Mouse (Mus musculus) heart, embryonic 11.5 days (tissue): ENCODE measurements around the gene Acaca. TPM values are rescaled to one million over a fixed set of nuclear protein-coding genes. Genes with fewer than 3 reads are reported as not detected.

Source experiments
- ATAC-seq: fragments of 200-750 bp; cut with Nextera tagmentation; replicated peaks from 2 replicates; pipeline ENCODE4 v1.8.0; 2017; ENCODE audit warnings: moderate library complexity; ENCODE audit not compliant: insufficient number of reproducible peaks, low FRiP score, low TSS enrichment
- H3K27ac ChIP-seq: fragments of 300-500 bp; sonication (generic); 2 replicates; pipeline ENCODE4 v1.5.1; 2014; ENCODE audit warnings: mild to moderate bottlenecking, low read depth, low read length
- H3K27me3 ChIP-seq: fragments of 300-500 bp; sonication (generic); 2 replicates; pipeline ENCODE4 v1.6.1; 2014; ENCODE audit warnings: mild to moderate bottlenecking, low read length, mixed read lengths; ENCODE audit not compliant: control insufficient read depth, insufficient read depth
- H3K36me3 ChIP-seq: fragments of 300-500 bp; sonication (generic); 2 replicates; pipeline ENCODE4 v1.6.1; 2014; ENCODE audit warnings: mild to moderate bottlenecking, low read length, moderate library complexity, mixed read lengths; ENCODE audit not compliant: control insufficient read depth, insufficient read depth
- H3K4me1 ChIP-seq: fragments of 300-500 bp; sonication (generic); 2 replicates; pipeline ENCODE4 v1.6.1; 2014; ENCODE audit warnings: low read length; ENCODE audit not compliant: control insufficient read depth, insufficient read depth
- H3K4me2 ChIP-seq: fragments of 300-500 bp; sonication (generic); 2 replicates; pipeline ENCODE4 v1.6.1; 2014; ENCODE audit warnings: mild to moderate bottlenecking, moderate library complexity
- H3K4me3 ChIP-seq: fragments of 300-500 bp; sonication (generic); 2 replicates; pipeline ENCODE4 v1.5.1; 2014; ENCODE audit warnings: low read depth, low read length
- H3K9ac ChIP-seq: fragments of 300-500 bp; sonication (generic); 2 replicates; pipeline ENCODE4 v1.6.1; 2014; ENCODE audit warnings: mild to moderate bottlenecking, low read depth, low read length, moderate library complexity
- H3K9me3 ChIP-seq: fragments of 300-500 bp; sonication (generic); replicated peaks from 2 replicates; pipeline ENCODE4 v1.6.1; 2016; ENCODE audit warnings: low read length; ENCODE audit not compliant: control insufficient read depth
- WGBS: fragments of 180-500 bp; shearing (Covaris S2); extraction: QIAGEN DNeasy Blood & Tissue Kit; methylation state at CpG from one replicate; pipeline ENCODE4 v1.1.7; 2014; ENCODE audit not compliant: insufficient replicate concordance; 5-methylcytosine and 5-hydroxymethylcytosine counted together
- polyA plus RNA-seq: library from polyadenylated mRNA; unstranded; fragments of >200 nt; fragmentation: Nextera tagmentation; extraction: Ambion mirVana; gene quantifications from 2 replicates; pipeline ENCODE4 v1.2.1, GENCODE M21; 2014

Gene Acaca
- 11.9 and 12.1 TPM in 2 replicates for polyA plus RNA-seq

DNA sequence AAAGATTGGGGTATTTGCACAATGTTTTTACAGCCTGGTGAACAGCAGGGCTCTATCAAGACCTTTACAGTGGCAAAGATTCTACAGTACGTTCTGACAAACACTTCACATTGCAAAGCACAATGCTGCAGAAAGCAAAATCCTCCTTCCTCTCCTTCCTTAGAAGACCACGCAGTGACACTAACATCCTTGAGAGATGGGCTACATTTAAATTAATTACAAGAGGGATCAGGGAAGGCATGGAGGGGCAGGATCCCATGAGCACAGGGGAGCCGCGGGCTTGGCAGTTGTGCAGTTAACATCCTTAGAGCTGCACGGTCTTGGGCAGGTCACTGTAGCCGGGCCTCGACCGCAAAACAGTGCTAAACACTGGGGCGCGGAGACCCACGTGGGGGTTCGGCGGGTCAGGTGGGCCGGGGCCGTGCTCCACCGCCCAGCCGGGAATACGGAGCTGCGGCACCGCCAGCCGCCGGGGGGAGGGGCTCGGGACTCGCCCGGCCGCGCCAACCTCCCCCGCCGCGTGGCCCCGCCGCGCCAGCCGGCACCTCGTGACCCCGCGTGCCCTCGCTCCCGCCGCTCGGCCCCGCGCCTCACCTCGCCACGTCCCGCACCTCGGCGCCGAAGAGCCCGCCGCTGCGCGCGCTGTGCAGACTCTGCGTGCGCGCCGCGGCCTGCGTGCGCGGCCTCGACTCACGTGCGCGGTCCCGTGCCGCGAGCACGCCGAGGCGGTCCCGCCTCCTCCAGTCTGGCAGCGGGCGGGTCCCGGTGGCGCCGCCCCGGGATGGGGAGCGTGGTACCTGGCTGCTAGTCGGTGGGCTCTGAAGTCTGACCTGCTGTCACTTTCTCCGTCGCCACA, at the start of gene Acaca, which contains the start of gene Tada2a:
TSS of gene Acaca (plus strand) at position 730 of the 856 bp plus-strand sequence.
TSS of gene Tada2a (minus strand) at position 658 of the 856 bp plus-strand sequence.
- peak; percentile 84 for ATAC-seq
- Histone ChIP-seq H3K27ac (peak within 1 kb of the TSS; percentile 59; the same call in 1 of the 2 replicates), H3K4me2 (peak within 1 kb of the TSS; percentile 86), H3K4me1 (peaks cover 6% of the 10 kb centered on the region; the same call in 1 of the 2 replicates), H3K36me3 (peaks cover 2% of the 10 kb centered on the region; the same call in 1 of the 2 replicates), H3K9ac (peak within 1 kb of the TSS; percentile 92), H3K4me3 (peak within 1 kb of the TSS; percentile 80), H3K27me3 (no peaks in the 10 kb centered on the region), H3K9me3 (no peaks in the 10 kb centered on the region)
- WGBS: under 1% methylated on average over 61 of the region's 83 CpGs

DNA sequence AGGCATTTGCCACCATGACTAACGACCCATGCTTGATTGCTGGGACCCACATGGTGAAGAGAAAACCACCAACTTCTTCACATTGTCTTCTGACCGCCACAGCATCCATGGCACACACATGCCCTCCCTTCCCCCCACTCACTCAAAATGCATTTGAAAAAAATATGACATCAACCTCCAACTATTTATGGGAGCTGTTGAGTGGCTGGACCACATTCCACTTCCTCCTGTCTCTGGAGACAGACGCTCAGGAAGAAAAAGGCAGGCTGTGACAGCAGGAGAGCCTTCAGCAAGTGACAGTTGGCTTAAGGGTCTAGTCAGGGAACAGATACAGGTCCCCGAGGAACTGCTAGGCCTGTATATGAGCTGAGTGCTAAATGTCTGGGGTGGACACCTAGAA, 49.6 kb upstream of the Acaca start:
- Histone ChIP-seq H3K4me2 (no peak overlapping the region), H3K9ac (no peak overlapping the region), H3K9me3 (no peaks in the 10 kb centered on the region), H3K36me3 (peaks cover 7% of the 10 kb centered on the region; the same call in 1 of the 2 replicates), H3K4me1 (peaks cover 13% of the 10 kb centered on the region), H3K27ac (0 out of 2 replicates have a peak overlapping the region, but pooled peaks have one; percentile 32), H3K27me3 (no peaks in the 10 kb centered on the region), H3K4me3 (no peak overlapping the region)
- no peak; the same call in 1 of the 2 replicates for ATAC-seq
- WGBS: 59% methylated on average over 4 of the region's 4 CpGs

DNA sequence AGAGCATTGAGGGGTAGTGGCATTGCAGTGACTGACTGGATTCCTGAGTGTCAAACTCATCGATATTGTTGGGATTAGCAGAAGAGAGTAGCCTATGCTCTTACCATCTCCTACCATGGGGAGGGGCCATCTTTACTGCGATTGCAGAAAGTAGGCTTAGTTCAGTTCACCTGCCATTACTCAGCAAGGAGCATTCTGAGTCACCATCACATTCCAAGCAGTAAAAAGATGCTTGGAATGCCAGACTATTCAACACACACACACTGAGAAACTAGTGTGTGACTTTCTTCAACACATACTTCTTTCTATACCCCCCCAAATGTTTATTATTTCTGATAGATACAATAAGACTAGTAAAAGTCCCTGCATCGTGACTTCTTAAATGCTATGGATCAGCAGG, 49.1 kb upstream of the Acaca start:
- Histone ChIP-seq H3K4me2 (no peak overlapping the region), H3K4me3 (no peak overlapping the region), H3K27me3 (no peaks in the 10 kb centered on the region), H3K4me1 (peaks cover 13% of the 10 kb centered on the region), H3K27ac (0 out of 2 replicates have a peak overlapping the region, but pooled peaks have one; percentile 32), H3K9ac (no peak overlapping the region), H3K36me3 (peaks cover 7% of the 10 kb centered on the region; the same call in 1 of the 2 replicates), H3K9me3 (no peaks in the 10 kb centered on the region)
- WGBS: 88% methylated on average over 3 of the region's 3 CpGs
- ATAC-seq: no peak

DNA sequence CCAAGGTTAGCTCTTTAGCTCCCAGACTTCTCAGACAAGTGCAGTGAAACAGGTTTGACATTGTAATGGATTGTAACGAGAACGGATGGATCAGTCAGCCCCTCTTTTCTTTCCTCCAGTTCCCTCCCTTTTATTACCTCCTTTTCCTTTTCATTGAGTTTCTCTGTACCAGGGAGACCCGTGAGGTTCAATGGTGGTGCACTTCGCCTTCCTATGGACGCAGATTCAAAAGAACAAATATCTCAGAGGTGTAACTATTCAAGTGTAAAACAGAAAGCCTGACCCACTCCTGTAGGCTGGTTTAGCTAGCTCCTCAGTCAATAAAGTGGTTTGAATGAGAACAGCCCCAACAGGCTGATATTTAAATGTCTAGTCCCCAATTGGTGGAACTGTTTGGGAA, 47.6 kb upstream of the Acaca start:
- no peaks in the 10 kb centered on the region for H3K27me3 ChIP-seq
- no peak for ATAC-seq
- H3K27ac ChIP-seq: no peak overlapping the region
- no peak overlapping the region for H3K4me2 ChIP-seq
- H3K4me1 ChIP-seq: peaks cover 13% of the 10 kb centered on the region
- H3K4me3 ChIP-seq: no peak overlapping the region
- no peaks in the 10 kb centered on the region for H3K9me3 ChIP-seq
- H3K9ac ChIP-seq: no peak overlapping the region
- peaks cover 7% of the 10 kb centered on the region; the same call in 1 of the 2 replicates for H3K36me3 ChIP-seq
- 90% methylated on average over 5 of the region's 5 CpGs for WGBS

DNA sequence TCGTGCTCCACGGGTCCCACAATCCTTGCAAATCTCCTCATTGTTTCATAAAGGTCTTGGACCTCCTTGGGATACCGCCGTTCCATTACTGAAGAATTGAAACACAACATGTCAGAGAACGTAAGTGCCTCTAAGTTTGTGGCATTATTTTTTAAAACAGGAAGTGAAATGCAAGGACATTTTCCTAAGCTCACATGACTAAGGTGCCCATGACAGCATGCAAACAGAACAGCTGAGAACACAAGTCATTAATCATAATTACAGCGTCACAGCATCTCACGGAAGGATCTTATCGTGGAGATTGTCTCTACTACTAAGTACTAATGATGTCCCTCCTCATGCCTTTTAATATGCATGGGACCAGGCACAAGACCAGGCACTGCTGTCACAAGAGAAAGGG, 38.9 kb upstream of the Acaca start:
- H3K27me3 ChIP-seq: no peaks in the 10 kb centered on the region
- H3K27ac ChIP-seq: no peak overlapping the region
- no peak for ATAC-seq
- H3K4me3 ChIP-seq: no peak overlapping the region
- 90% methylated on average over 8 of the region's 8 CpGs for WGBS
- H3K4me2 ChIP-seq: no peak overlapping the region
- H3K9ac ChIP-seq: no peak overlapping the region
- peaks cover 9% of the 10 kb centered on the region for H3K36me3 ChIP-seq
- no peaks in the 10 kb centered on the region for H3K9me3 ChIP-seq
- H3K4me1 ChIP-seq: no peaks in the 10 kb centered on the region

DNA sequence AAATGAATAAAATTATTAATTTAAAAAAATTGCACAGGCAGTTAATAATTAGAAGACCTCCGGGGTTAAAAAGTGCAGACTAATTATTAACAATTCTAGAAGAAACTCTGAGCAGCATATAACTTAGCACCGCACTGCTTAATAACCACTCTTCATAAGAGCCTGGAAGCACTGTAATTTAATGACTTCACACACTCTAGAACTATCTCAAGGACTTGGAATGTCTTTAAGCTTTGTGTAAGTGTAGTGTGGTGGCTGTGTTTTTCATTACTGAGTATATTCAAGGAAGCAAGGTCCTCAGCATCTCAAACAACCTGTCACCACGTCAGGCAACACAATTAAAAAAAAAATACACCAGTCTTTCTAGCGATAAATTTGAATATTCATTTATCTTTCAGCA, 34.4 kb upstream of the Acaca start:
- no peak for ATAC-seq
- no peak overlapping the region for H3K9ac ChIP-seq
- no peak overlapping the region for H3K4me2 ChIP-seq
- no peaks in the 10 kb centered on the region for H3K27me3 ChIP-seq
- no peak overlapping the region for H3K27ac ChIP-seq
- WGBS: 82% methylated on average over 4 of the region's 4 CpGs
- no peaks in the 10 kb centered on the region for H3K9me3 ChIP-seq
- no peak overlapping the region for H3K4me3 ChIP-seq
- no peaks in the 10 kb centered on the region for H3K4me1 ChIP-seq
- H3K36me3 ChIP-seq: peaks cover 7% of the 10 kb centered on the region; the same call in 1 of the 2 replicates

DNA sequence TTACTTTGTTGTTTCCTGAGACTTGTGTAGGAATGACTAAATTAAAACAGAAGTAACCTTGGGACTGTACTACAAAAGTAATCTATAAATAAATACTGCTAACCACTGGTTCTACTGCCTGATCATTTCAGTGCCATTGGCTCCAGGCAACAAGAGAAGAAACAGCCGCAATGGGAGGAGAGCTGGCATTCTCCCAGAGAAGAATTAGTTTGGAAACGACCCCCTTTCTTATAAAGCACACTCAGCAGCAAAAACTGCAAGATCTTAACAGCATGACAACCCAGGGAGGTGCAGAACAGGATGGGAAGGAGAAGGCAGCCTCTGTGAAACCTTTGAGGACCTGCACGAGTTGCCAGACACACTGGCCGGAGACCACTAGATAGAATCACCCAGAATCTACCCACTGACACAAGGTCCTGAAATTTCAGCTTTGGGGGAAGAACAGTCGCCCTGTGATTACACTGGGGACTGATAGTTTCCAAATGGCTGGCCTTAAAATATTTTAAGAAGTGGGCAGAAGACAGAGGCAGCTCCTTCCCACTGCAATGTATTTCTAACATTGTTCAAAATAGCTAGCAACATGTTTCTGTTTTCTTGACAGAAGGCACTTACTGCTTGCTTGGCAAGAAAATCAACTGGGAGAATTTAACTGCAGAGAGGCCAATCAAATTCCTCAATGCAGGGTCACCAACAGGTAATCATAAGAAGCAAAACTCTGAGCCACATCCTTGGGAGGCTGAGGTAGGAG, 32.0 kb upstream of the Acaca start:
- H3K9ac ChIP-seq: no peak overlapping the region
- H3K4me1 ChIP-seq: no peaks in the 10 kb centered on the region
- H3K4me3 ChIP-seq: no peak overlapping the region
- no peaks in the 10 kb centered on the region for H3K27me3 ChIP-seq
- H3K4me2 ChIP-seq: no peak overlapping the region
- ATAC-seq: no peak
- no peak overlapping the region for H3K27ac ChIP-seq
- 76% methylated on average over 5 of the region's 5 CpGs for WGBS
- peaks cover 10% of the 10 kb centered on the region for H3K36me3 ChIP-seq
- H3K9me3 ChIP-seq: no peaks in the 10 kb centered on the region

DNA sequence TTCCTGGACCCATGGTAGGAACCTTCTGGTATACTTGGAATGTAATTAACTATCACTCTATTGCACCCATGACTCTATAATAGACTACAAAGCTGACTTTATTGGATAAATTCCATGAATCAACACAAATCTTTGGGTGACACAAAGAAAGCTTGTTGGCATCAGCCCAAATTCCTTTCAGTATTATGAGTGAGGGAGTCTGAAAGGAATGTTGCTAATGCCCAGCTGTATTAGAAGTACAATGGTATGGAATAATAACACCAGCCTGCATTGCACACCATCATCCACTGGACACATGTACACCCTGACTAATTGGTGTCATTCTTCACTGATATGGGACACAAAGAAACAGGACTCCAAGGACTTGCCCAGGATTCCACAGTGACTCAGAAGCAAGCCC, 28.3 kb upstream of the Acaca start:
- Histone ChIP-seq H3K27ac (no peak overlapping the region), H3K36me3 (peaks cover 28% of the 10 kb centered on the region)
- no peak for ATAC-seq

More for the DNA sequence above, 28.3 kb upstream of the Acaca start:
- Histone ChIP-seq H3K4me1 (no peaks in the 10 kb centered on the region), H3K4me3 (no peak overlapping the region), H3K4me2 (no peak overlapping the region), H3K9ac (no peak overlapping the region), H3K9me3 (no peaks in the 10 kb centered on the region), H3K27me3 (no peaks in the 10 kb centered on the region)
